In the genomic region with DNA sequence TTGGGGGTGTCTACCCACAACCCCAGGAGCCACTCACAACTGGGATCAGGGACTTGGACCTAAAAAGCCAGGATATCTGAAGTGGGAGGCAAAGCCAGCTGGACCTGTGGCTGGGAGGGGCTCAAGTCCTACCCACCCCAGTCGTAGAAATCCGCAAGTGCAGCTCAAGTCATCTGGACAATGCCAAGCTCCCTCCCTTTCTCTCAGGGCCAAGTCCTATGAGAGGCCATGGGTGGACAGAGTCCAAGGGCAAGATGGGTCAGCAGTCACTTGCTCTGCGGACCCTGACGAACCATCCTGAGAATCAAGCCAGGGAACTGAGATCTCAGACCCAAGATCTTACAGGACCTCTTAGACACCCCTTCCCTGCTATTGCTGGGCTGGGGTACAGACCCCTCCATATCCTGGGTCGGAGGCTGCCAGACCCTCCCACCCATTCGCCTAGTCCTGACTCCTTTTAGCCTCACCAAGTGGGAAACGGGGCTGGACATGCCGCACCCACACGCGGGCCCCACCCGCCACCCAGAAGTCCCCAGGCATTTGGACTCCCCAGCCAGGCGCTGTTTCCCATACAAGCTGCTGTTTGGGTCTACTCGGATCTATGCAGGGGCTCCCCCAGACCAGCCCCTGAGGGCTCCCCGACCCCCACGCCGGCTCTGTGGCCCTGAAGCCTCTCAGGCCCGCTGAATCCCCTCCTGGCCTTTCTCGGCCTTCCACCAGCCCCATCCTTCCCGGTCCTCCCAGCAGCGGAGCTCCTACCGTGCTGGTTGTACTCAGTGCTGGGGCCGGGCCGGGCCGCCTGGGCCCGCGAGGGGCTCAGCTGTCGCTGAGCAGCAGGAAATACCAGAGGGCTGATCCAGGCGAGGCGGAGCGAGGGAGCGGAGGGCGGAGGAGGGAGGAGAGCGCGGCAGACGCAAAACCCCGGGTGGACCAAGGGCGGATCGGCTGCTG, we compare ENCODE assay signal across 8 mouse cellular contexts. TPM values are rescaled to one million over a fixed set of nuclear protein-coding genes. Genes with fewer than 3 reads are reported as not detected.
DNase-seq lines count a peak whose midpoint lies in the region; ATAC-seq and TF ChIP-seq lines count a peak whose summit lies in the region.

No protein-coding gene starts in this region.

- H3K9ac ChIP-seq in hindbrain, postnatal 0 days (replicated peaks; ENCODE audit: low read length) = peak overlapping the region; percentile 78

- peak overlapping the region; percentile 62 for H3K4me3 ChIP-seq in hindbrain, postnatal 0 days (ENCODE audit: low read length)

- DNase-seq in WW6 (ENCODE audit: low read depth, low spot score) = peak; percentile 22
- DNase-seq in gastrocnemius, postnatal 10 days = peak; percentile 89
- DNase-seq in hindbrain, postnatal 0 days (ENCODE audit: low spot score) = peak; percentile 86
- peak; percentile 78 to 82 for DNase-seq in left cerebral cortex, postnatal 14 days (ENCODE audit: low spot score in 2 of 2)
- DNase-seq in right cerebral cortex, postnatal 25 days = peak; percentile 82
- peak; percentile 73 for DNase-seq in yolk sac, embryonic 10.5 days (ENCODE audit: low spot score)

- H3K27me3 ChIP-seq in hindbrain, postnatal 0 days (ENCODE audit: insufficient read depth, low read length) = no peaks in the 10 kb centered on the region

- intact Hi-C loops in left cerebral cortex, postnatal 14 days (cut with DNase I) = loop anchor here (10.0 kb wide), 1 partner anchor 585 kb away; no protein-coding TSS in a partner anchor

- peak overlapping the region; percentile 74 for H3K27ac ChIP-seq in hindbrain, postnatal 0 days

- 1% methylated on average over 37 of the region's 38 CpGs for WGBS in hindbrain, postnatal 0 days

- H3K36me3 ChIP-seq in hindbrain, postnatal 0 days (ENCODE audit: insufficient read depth, low read length) = no peaks in the 10 kb centered on the region

- peak; percentile 94 for ATAC-seq in common myeloid progenitor, adult 5-6 weeks (replicated peaks; ENCODE audit: low read depth, poor library complexity, severe bottlenecking)
- peak; percentile 91 for ATAC-seq in hindbrain, postnatal 0 days
- ATAC-seq in megakaryocyte progenitor cell, adult 5-6 weeks (replicated peaks; ENCODE audit: poor library complexity) = peak; percentile 82

- peaks cover 23% of the 10 kb centered on the region for H3K4me1 ChIP-seq in hindbrain, postnatal 0 days (ENCODE audit: insufficient read depth, low read length)

- no peaks in the 10 kb centered on the region for H3K9me3 ChIP-seq in hindbrain, postnatal 0 days (ENCODE audit: low read length)

- H3K4me2 ChIP-seq in hindbrain, postnatal 0 days (ENCODE audit: low read depth, low read length) = peak overlapping the region; percentile 67

- no peak for TF ChIP-seq CTCF in hindbrain, postnatal 0 days (IDR thresholded peaks at IDR 0.05; ENCODE audit: low read depth)

RNA-seq across cellular contexts. Expression of gene Osbpl5, which starts 17.0 kb away (rescaled TPM):
- total RNA-seq in common myeloid progenitor, adult 5-6 weeks (2017) = 5.9 and 15.3 TPM in 2 replicates
- 10 to 100 TPM; 33.3 to 40.2 TPM for total RNA-seq in gastrocnemius, postnatal 10 days (2021)
- 52.8 and 59.9 TPM in 2 replicates for total RNA-seq in hindbrain, postnatal 0 days (2014; rRNA removed)
- 24.2 and 27.6 TPM in 2 replicates for polyA plus RNA-seq in hindbrain, postnatal 0 days (2015; fragmentation: Nextera tagmentation; extraction: Ambion mirVana)
- total RNA-seq in left cerebral cortex, postnatal 14 days (2021) = 10 to 100 TPM; 33.7 to 35.6 TPM
- 2.7 and 3.4 TPM in 2 replicates for total RNA-seq in megakaryocyte progenitor cell, adult 5-6 weeks (2015)
- 4.4 and 8.6 TPM in 2 replicates for total RNA-seq in megakaryocyte progenitor cell, adult 5-6 weeks (2017)

RNA-seq across cellular contexts. Expression of gene Mrgprg, which starts 27.0 kb away (rescaled TPM):
- total RNA-seq in common myeloid progenitor, adult 5-6 weeks (2017) = not detected in 2 replicates
- total RNA-seq in gastrocnemius, postnatal 10 days (2021) = not detected
- not detected in 2 replicates for total RNA-seq in hindbrain, postnatal 0 days (2014; rRNA removed)
- not detected in 2 replicates for polyA plus RNA-seq in hindbrain, postnatal 0 days (2015; fragmentation: Nextera tagmentation; extraction: Ambion mirVana)
- not detected for total RNA-seq in left cerebral cortex, postnatal 14 days (2021)
- not detected in 2 replicates for total RNA-seq in megakaryocyte progenitor cell, adult 5-6 weeks (2015)
- total RNA-seq in megakaryocyte progenitor cell, adult 5-6 weeks (2017) = not detected in 2 replicates

RNA-seq across cellular contexts. Expression of gene Mrgpre, which starts 44.5 kb away (rescaled TPM):
- 1.2 and 1.3 TPM in 2 replicates for total RNA-seq in common myeloid progenitor, adult 5-6 weeks (2017)
- 1 to 10 TPM; 1.2 to 1.5 TPM for total RNA-seq in gastrocnemius, postnatal 10 days (2021)
- 8.5 and 10.9 TPM in 2 replicates for total RNA-seq in hindbrain, postnatal 0 days (2014; rRNA removed)
- polyA plus RNA-seq in hindbrain, postnatal 0 days (2015; fragmentation: Nextera tagmentation; extraction: Ambion mirVana) = 4.8 and 6.8 TPM in 2 replicates
- 1 to 10 TPM; 7.4 to 8.7 TPM for total RNA-seq in left cerebral cortex, postnatal 14 days (2021)
- total RNA-seq in megakaryocyte progenitor cell, adult 5-6 weeks (2015) = 1.3 and 2.9 TPM in 2 replicates
- 0.17 and 0.95 TPM in 2 replicates for total RNA-seq in megakaryocyte progenitor cell, adult 5-6 weeks (2017)

RNA-seq across cellular contexts. Expression of gene Tnfrsf23, which starts 54.1 kb away (rescaled TPM):
- total RNA-seq in common myeloid progenitor, adult 5-6 weeks (2017) = 0.63 TPM in 1 of 2 replicates, not detected in the other
- 1 to 10 TPM; 3.6 to 6.3 TPM for total RNA-seq in gastrocnemius, postnatal 10 days (2021)
- total RNA-seq in hindbrain, postnatal 0 days (2014; rRNA removed) = 0.58 and 1.5 TPM in 2 replicates
- 0.74 and 1.1 TPM in 2 replicates for polyA plus RNA-seq in hindbrain, postnatal 0 days (2015; fragmentation: Nextera tagmentation; extraction: Ambion mirVana)
- 1 to 10 TPM in 1 of 2 experiments, under 1 TPM in 1; 0.92 to 1.0 TPM for total RNA-seq in left cerebral cortex, postnatal 14 days (2021)
- 3.9 and 5.8 TPM in 2 replicates for total RNA-seq in megakaryocyte progenitor cell, adult 5-6 weeks (2015)
- total RNA-seq in megakaryocyte progenitor cell, adult 5-6 weeks (2017) = 0.20 and 2.1 TPM in 2 replicates

Comparison
In these comparisons a context has a peak if more than half of its experiments do, and no peak if none do; other contexts are left out.
1. Peak in every context shown above with its lines: DNase-seq, ATAC-seq, H3K4me3 ChIP-seq and H3K27ac ChIP-seq.
2. DNase-seq: peak in every context shown above with its lines; median percentile 89 in gastrocnemius, postnatal 10 days; 86 in hindbrain, postnatal 0 days; 82 in right cerebral cortex, postnatal 25 days; 80 in left cerebral cortex, postnatal 14 days; 73 in yolk sac, embryonic 10.5 days; 22 in WW6.